Mouse (Mus musculus) retina, adult 2 months (tissue): ENCODE results near the gene Agr3.

Source experiments
- DNase-seq: peaks from one replicate; pipeline ENCODE4 v3.0.0-alpha.2; 2012; ENCODE audit warnings: low read depth, low spot score

Gene Agr3

DNA sequence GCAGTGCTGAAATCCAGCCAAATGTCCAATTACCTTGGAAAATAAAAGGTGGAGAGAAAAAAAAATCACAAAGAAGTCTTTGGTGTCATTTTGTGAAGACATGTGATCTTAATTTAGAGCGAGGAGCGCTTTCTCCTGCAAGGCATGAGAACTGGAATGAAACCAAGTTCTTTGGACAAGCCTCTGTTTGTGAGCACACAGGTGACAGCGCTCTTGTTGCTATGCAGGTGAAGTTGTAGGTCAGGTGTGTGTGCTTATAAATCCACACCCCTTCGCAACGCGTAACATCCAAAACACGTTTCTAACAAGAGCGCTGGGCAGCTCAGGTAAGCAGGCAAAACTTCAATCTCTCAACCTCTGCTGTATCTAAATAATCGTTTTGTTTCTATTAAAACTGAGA is at the start of gene Agr3:
TSS of gene Agr3 (plus strand) at position 219 of the 400 bp plus-strand sequence.
- DNase-seq = no peak

- DNase-seq = no peak
Measured at GRCm38 (mm10) chr12:35884892-35885558, 40.4 kb upstream of the Agr3 start.

DNA sequence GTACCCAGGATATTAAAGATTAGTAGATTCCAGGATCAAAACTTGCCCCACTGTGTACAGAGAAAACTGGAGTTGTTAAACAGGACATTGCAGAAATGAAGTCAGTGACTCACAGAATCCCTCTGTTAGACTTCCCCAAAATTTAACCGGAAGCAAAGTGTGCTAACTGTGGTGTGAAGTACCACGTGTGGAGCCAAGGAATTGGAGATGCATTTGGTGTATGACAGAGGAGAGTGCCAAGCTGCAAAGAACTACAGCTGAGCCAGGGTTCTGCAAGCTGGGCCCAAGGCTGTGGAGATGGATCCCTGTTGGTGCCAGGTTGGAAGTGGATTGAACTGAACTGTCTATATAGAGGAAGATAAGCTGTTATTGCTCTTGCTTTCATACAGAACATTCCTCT is 36.0 kb upstream of the Agr3 start:
- no peak for DNase-seq

GRCm38 (mm10) chr12:35890756-35891155 is 34.7 kb upstream of the Agr3 start:
- no peak for DNase-seq

GRCm38 (mm10) chr12:35894304-35894900 is 31.0 kb upstream of the Agr3 start:
- DNase-seq = no peak

- peak; percentile 46 for DNase-seq
Measured at GRCm38 (mm10) chr12:35895875-35896763, 29.3 kb upstream of the Agr3 start.

DNA sequence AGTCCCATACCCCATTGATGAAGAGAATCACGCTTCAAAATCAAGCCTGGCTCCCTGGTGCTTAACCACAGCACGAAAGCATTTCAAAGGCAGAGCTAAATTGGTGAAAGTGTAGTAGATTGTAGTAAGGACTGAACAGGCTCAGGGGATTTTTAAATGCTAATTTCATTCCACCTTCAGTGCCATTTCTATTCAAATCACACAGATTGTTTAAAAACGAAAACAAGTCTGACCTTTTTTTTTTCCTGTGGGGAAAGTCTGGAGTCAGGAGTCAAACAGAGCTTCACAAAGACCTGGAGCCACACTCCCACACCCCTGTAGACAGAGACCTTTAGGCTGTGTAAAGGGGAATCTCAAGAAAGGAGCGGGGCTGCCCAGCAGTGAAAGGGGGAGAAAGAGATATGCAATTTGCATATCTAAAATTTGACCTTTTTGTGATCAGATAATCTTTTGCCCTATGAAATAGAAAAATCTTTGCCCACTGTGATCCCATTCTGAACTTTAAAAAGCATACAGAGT is 28.6 kb upstream of the Agr3 start:
- no peak for DNase-seq

- no peak for DNase-seq
Measured at GRCm38 (mm10) chr12:35910632-35911031, 14.8 kb upstream of the Agr3 start.

DNA sequence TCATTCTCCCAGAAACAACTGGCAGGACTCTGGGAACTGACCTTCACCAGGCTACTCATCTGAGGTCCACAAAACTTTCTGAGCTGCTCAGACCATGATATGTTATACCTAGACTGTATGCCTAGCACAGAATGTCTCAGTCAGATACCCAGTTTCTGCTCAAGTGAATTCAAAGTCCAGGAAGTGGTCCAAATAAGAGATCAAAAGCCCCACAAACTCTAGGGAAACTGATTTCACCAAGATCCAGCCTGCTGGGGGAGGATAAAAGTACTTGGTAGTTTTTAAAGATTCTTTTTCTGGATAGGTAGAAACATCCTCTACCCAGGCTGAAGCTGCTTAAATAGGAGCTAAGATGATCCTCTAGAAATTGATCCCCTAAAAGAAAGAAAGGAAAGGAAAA is 9.6 kb upstream of the Agr3 start:
- DNase-seq = no peak

- DNase-seq = no peak
Measured at GRCm38 (mm10) chr12:35916467-35916866, 9.0 kb upstream of the Agr3 start.

DNA sequence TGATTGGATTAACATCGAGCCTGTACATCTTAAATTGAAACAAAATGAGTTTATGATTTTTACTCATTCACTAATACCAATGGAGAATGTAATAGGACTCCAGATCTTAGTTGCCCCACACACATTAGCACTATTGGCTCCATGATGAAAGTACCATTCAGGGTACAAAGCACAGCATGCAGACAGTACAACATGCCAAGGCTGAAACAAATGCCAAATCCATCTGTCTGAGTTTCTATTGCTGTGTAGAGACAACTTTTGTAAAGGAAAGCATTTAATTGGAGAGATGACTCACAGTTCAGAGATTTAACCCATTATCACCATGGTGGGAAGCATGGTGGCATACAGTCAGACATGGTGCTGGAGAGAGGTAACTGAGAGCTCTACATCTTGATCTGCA is 7.4 kb upstream of the Agr3 start:
- no peak for DNase-seq

GRCm38 (mm10) chr12:35927804-35928203 is 2.4 kb downstream of the Agr3 start:
- no peak for DNase-seq

- no peak for DNase-seq
Measured at GRCm38 (mm10) chr12:35932816-35933215, 7.4 kb downstream of the Agr3 start.

DNA sequence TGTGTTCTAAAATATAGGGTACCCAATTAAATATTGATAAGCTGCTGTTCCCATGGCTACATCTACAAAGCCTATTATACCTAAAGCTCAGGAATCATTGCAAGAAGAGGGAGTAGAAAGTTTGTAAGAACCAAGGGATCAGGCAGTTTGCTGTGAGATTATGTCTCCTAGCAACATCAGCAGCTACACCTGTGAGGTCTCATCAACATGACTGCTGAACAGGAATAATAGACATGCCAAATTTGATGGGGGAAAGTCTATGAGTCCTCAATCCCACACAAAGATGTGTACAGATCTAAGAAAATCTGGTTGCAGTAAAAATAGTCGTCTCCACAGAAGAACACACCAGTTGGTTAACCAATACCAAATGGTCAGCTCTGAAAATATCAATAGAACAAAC is 26.3 kb downstream of the Agr3 start:
- no peak for DNase-seq

GRCm38 (mm10) chr12:35957235-35957634 is 31.8 kb downstream of the Agr3 start:
- DNase-seq = no peak

GRCm38 (mm10) chr12:35966098-35966767 is 40.8 kb downstream of the Agr3 start:
- no peak for DNase-seq

DNA sequence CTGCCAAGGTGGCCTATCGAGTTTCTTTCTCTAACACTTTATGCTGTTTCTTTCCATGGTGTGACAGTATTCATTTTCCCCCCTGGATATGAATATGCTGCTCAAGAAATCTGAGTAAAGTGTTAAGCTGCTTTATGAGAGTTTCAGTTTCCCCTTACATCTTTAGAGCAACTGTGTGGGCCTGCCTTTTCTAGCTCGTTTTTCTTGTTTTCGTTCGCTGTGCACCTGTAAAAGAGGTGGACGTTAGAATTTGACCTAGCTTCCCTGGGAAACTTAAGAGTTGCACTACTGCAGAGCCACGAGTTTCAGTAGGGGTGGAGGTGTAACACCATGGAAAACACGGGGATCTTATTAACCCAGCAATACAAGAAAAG is 41.3 kb downstream of the Agr3 start:
- DNase-seq = no peak

DNA sequence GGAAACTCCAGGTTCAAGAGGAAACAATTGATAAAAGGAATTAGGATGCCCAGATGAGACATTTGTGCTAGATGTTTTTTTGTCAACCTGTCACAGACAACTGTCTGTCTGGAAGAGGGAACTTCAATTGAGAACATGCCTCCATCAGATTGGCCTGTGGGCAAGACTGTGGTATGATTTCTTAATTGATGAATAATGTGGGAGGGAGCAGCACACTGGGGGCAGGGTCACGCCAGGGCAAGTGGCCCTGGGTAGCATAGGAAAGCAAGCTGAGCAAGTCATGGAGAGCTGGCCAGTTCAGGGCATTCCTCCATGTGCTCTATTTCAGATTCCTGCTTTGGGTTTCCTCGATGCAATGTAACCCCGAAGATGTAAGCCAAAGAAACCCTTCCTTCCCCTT is 50.5 kb downstream of the Agr3 start:
- DNase-seq = no peak

DNA sequence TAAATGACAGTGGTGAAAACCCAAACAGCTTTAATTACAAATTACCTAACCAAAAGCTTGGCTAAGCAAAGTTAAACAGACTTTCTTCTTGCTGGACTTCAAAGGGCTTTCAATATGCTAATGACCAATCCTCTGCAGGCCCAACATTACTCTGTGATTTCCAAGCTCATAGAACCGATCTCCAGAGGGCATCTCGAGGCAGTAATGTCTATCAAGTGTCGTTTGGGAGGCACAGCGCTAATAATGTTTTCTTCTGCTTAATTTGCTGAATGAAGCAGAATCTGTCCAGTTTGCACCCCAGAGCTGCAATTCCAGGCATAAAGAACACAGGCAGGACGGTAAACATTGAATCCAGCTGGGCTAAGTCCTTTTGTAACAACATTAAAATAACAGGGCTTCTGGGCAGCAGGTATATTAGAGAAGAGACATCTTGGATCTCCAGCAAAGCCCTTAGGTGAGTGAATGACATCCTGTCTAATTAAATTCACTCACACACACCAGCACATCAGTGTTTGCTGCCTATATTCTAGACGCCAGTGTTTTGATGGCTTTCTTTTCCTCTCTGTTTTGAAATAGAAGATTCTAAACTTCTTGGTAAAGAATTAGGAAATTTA is 52.3 kb downstream of the Agr3 start:
- no peak for DNase-seq

DNA sequence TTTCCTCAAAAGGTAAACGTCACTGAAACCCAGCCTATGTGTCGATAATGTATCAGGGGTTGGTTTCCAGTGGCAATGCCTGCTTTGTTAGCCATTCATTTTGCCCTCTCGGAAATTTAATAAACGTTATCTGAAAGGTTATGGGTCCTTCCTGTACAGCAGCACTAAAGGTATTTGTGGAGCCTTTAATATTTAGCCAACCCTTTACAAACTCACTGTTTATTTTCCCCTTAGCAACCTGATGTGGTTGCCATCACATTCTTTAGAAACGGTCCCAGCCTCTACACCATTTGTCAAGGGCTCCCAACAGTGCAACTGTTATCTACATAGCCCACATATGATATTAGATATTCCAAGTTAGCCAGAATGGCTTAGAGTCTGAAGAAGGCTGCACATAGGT is 54.2 kb downstream of the Agr3 start:
- DNase-seq = no peak

DNA sequence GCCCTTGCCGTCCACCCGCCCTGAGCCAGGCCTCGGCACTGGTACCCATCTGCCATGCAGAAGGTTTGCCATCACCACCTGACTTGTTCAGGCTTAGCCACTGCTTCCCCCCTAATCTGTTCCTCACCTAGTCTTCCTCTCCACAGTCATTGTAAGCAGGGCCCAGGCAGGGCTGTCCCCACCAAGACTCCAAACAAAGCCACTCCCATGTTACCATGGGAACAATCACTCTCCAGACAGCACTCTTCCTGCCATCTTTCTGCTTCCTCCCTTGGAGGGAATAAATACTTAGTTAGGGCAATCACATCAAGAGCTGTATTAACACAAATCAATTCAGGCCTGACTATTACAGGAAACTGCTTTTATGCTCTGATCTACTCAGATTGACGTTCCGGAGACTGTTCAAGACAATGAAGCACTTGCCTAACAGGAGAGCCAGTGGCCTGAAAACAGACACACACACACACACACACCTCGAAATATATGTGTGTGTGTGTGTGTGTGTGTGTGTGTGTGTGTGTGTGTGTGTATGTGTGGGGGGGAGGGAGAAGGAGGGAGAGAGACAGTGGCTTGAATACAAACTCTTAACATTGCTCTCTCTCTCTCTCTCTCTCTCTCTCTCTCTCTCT is 56.4 kb downstream of the Agr3 start:
- no peak for DNase-seq
